Mouse (Mus musculus) right cerebral cortex, adult 2 months (tissue): Measurements from ENCODE around the gene Cebpb.

ENCODE experiments used
- DNase-seq, 2 experiments: peaks; one replicate each; pipeline ENCODE4 v3.0.0; 2021 to 2022; ENCODE audit warnings: low spot score in 2 of 2

Gene Cebpb

GRCm38 (mm10) chr2:167665972-167666713 lies 22.6 kb upstream of the Cebpb start:
- DNase-seq: no peak

GRCm38 (mm10) chr2:167668426-167668825 lies 20.3 kb upstream of the Cebpb start:
- DNase-seq: no peak

GRCm38 (mm10) chr2:167669398-167669797 lies 19.3 kb upstream of the Cebpb start:
- DNase-seq: no peak

GRCm38 (mm10) chr2:167671101-167671633 lies 17.5 kb upstream of the Cebpb start:
- no peak for DNase-seq

DNA sequence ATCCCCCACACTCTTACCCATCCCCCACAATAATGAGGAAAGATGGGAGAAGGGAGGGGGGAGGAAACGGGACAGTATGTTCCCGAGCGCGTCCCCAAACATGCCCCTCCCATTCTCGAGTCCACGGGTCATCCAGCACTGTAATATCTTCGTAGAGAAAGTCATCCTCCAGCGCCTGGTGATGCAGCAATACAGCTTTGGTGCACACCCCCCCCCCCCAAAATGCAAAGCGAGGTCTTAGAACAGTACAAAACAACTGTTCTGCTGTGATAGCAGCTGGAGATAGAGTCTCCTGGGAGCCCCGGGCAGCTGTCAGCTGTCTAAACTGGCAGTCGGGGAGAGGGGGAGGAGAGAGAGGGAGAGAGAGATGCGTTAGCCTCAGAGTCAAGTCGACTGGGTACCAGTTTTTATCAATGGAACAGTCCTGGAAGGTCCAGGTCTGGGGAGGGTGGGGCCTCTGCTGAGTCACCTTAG lies 16.5 kb upstream of the Cebpb start:
- DNase-seq: no peak

GRCm38 (mm10) chr2:167675120-167675909 lies 13.4 kb upstream of the Cebpb start:
- no peak for DNase-seq

GRCm38 (mm10) chr2:167678600-167678999 lies 10.1 kb upstream of the Cebpb start:
- no peak for DNase-seq

DNA sequence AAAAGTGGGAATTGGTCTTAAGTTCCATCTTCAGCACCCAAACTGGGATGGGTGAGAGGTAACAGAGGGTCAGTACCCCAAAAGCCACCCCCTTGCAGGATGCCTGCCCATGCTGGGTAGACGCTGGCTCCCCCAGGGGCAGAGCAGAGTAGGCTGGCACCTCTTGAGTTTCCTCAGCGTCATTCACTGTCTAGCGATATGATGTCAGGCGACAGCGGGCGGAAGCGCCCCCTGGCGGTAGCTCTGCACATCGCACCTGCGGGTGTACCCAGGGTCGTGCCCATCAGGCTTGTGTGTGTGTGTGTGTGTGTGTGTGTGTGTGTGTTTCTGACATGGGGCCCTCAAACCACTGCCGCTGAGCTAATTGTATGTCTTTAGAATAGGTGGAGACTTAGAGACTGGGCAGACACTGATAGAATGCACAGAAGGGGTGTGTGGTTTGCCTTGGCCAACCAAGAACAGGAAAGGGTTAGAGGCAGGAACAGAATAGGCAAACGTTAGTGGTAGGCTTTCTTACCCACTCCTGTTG lies 8.7 kb upstream of the Cebpb start:
- DNase-seq: peak; percentile 76 to 84

DNA sequence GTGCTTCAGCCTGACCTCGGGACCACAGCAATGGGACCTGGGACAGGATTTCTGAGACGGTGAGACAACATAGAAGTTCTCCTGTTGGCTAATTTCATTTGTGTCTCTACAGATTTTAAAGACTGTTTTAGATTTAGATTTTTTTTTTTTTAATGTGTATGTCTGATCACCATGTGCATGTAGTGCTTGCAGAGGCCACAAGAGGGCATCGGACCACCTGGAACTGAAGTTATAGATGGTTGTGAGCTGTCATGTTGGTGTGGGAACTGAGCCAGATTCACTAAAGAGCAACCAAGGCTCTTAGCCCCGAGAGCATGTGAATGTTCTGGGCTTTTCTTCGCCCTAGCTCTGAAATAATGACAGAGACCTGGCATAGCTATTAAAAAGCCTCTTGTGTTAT lies 8.1 kb upstream of the Cebpb start:
- no peak for DNase-seq

- no peak for DNase-seq
Measured at GRCm38 (mm10) chr2:167683721-167684120, 5.0 kb upstream of the Cebpb start.

- DNase-seq: peak; percentile 100
Measured at GRCm38 (mm10) chr2:167685137-167685536, 3.6 kb upstream of the Cebpb start.

DNA sequence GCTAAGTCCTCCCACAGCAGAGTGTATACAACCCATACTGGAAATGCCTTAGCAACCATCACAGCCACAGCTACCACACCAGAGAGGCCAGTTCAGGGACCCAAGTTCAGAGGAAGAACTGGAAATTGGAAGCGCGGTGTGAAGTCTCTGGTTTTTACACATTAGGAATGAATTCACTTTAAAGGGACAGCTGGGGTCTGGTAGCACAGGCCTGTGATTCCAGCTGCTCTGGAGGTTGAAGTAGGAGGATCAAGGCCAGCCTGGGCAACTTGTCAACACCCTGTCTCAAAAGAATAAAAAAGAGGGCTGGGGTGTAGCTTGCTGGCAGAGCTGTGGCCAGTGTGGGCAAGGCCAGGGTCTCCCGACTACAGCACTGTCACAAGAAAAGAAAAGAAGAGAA lies 2.9 kb upstream of the Cebpb start:
- no peak for DNase-seq

GRCm38 (mm10) chr2:167686382-167687249 lies 2.1 kb upstream of the Cebpb start:
- no peak for DNase-seq

- no peak for DNase-seq
Measured at GRCm38 (mm10) chr2:167687250-167687586, 1.5 kb upstream of the Cebpb start.

DNA sequence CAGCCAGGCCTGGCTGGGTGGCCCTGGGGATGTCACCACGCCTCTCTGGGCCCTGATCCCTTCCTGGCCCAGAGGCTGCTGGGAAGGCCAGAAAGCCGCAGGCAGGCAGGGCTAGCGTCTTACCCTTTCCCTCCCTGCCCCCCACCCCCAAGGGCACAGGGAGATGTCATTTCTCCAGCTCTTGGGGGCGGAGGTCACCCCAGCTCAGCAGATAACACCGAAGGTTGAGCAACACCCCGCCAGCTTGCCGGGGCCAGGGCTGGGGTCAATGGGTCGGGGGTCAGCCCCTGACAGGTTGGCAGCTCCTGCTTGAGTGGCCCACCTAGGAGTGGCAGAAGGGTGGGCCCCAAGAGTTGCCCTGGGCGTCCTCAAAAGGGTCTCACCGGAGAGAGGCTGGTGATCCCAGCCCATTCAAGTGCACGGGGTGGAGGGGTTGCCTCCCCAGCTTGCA lies 1.0 kb upstream of the Cebpb start:
- DNase-seq: no peak

GRCm38 (mm10) chr2:167688126-167688497 lies 603 bp upstream of the Cebpb start:
- peak; percentile 39 to 44 for DNase-seq

- peak; percentile 61 to 63 for DNase-seq
Measured at GRCm38 (mm10) chr2:167689501-167690218, 945 bp downstream of the Cebpb start, which contains the start of gene Tmem189. Tmem189 (minus strand) TSS chr2:167689822.

DNA sequence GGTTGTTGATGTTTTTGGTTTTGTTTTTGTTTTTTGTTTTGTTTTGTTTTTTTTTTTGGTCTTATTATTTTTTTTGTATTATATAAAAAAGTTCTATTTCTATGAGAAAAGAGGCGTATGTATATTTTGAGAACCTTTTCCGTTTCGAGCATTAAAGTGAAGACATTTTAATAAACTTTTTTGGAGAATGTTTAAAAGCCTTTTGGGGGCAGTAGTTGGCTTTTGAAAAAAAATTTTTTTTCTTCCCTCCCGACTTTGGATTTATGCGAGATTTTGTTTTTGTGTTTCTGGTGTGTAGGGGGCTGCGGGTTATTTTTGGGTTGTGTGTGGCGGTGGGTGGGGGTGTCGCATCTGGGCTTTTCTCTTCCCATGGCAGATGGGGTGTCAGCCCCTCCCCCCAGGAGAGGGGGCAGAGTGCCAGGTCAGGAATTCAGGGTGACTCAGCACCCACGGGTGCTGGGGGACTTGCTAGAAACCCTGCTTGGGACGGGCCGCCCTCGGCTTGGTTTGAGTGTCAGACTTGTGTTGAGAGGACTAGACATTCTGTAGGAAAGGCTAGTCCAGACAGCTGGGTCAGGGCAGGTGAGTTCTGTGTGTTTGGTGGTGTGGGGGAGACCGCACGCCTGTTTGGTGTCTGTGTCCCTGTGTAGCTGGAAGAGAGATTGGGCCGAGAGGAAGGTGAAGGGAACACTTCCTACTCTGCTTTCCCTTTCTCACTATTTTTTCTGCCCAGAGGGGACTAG lies 1.7 kb downstream of the Cebpb start:
- DNase-seq: peak; percentile 38 to 53

DNA sequence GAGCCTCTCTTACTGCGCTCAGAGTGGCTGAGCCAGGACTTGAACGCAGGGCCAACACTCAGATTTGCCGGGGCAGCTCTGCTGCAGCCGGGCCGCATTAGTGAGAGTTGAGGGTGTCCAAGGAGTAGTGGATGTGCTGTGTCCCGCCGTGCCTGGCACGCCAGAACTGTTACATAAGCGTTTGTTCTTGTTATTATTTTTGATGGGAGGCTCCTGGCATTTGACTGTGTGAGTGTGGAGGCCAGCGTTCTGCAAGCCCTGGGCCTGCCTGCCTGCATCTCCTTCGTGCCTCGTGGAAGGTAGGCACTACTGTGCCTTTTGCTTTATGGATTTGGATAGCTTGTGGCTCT lies 2.2 kb downstream of the Cebpb start:
- DNase-seq: peak in 1 of 2 experiments; percentile 46

DNA sequence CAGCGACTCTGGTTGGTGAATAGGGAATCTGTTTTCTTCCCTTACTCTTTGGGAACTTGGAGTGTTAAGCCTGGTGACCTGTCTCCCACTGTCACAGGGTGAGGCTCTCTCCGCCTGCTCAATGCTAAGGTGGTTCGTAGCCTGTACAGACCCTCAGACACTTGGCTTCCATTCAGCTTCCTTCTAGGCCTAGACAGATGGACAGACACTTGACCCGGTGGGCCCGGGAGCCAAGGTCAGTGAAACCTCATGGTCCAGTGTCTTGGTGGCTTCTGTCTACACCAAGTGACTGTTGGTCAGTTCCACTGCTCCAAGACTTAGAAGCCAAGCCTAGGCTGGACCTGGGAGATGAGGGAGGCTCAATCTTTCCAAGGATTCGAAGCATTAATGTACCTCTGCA lies 2.7 kb downstream of the Cebpb start:
- DNase-seq: no peak
